Mouse (Mus musculus): ENCODE results near the gene Wfdc18. TPM values are rescaled to one million over a fixed set of nuclear protein-coding genes. Genes with fewer than 3 reads are reported as not detected.

Wfdc18 gene
- total RNA-seq, 2 experiments from 2014 or later, result 0.97 to 3.1 TPM

- DNase-seq (ENCODE audit: low spot score in 2 of 2), result no peak
- intact Hi-C loops (cut with DNase I), result no loop called here
Observed at GRCm38 (mm10) chr11:83740443-83740991, 31.7 kb downstream of the Wfdc18 start.

- intact Hi-C loops (cut with DNase I), result no loop called here
- DNase-seq (ENCODE audit: low spot score in 2 of 2), result no peak
Observed at GRCm38 (mm10) chr11:83741841-83742240, 33.0 kb downstream of the Wfdc18 start.

- intact Hi-C loops (cut with DNase I), result no loop called here
Observed at GRCm38 (mm10) chr11:83742731-83743355, 34.0 kb downstream of the Wfdc18 start.

GRCm38 (mm10) chr11:83743525-83743924 lies 34.7 kb downstream of the Wfdc18 start:
- no peak for DNase-seq (ENCODE audit: low spot score in 2 of 2)
- intact Hi-C loops (cut with DNase I), result no loop called here

More at GRCm38 (mm10) chr11:83742731-83743355, 34.0 kb downstream of the Wfdc18 start:
- DNase-seq (ENCODE audit: low spot score in 2 of 2), result no peak

- no peak for DNase-seq (ENCODE audit: low spot score in 2 of 2)
- intact Hi-C loops (cut with DNase I), result no loop called here
Observed at GRCm38 (mm10) chr11:83746152-83746551, 37.3 kb downstream of the Wfdc18 start.

- intact Hi-C loops (cut with DNase I), result no loop called here
- DNase-seq (ENCODE audit: low spot score in 2 of 2), result no peak
Observed at GRCm38 (mm10) chr11:83746681-83747080, 37.9 kb downstream of the Wfdc18 start, which contains the start of gene Wfdc21. Gene Wfdc21 (plus strand): TSS chr11:83746940.

GRCm38 (mm10) chr11:83747376-83748265 lies 38.8 kb downstream of the Wfdc18 start:
- DNase-seq (ENCODE audit: low spot score in 2 of 2), result no peak
- intact Hi-C loops (cut with DNase I), result no loop called here

DNA sequence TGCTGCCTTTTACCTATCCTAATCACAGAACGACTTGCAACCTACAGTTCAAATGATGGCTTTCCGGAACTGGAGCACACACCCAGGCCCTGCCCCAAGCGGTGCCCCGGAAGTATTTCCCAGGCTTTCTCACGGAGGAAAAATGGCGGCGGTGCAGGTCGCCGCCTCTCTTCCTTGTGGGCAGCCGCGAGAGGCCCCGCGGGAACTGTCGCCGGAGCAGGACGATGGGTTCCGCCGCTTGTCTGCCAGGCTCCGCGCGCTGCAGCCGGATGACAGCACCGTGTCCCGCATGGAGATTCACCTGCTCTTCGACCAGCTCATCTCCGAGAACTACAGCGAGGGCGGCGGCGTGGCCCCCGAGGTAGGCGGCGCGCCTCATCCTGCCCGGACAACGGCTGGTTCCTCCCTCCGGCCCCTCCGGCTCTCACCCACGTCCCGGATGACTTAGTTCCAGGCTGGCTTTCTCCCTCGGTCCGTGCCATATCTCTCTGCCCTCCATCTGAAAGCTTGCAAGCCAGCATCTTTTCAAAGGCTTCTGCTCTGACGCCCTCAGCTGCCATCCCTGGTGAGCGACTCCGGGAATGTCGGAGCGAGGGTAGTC lies 44.9 kb downstream of the Wfdc18 start, which contains the start of gene Heatr6:
Gene Heatr6 (plus strand): TSS at position 116 of the 601 bp plus-strand sequence.
- DNase-seq (ENCODE audit: low spot score in 2 of 2), result peak; percentile 90 to 94
- intact Hi-C loops (cut with DNase I), result no loop called here

DNA sequence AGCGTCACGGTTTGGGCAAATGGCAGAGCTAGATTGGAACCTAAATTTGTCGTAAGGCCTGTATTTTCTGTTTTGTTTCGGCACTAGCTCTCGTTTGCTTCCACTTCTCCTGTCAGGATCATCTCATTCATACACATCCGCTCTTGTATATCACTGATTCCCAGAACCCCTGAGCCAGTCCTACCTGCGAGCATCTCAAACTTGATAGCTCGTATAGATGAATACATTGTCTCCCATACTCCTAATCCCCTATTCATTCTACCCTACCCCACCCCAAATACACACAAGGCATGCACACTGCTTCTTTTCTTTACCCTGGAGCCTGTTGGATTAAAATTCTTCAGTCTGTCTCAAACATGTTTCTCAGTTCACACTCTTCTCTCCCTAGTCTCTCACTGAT lies 45.4 kb downstream of the Wfdc18 start:
- DNase-seq (ENCODE audit: low spot score in 2 of 2), result no peak
- intact Hi-C loops (cut with DNase I), result no loop called here

Other genes starting within 250 kb of the Wfdc18 start
- gene Mmp28, start 245.9 kb upstream of the Wfdc18 start, total RNA-seq (2021), result 1 to 10 TPM; 3.9 to 5.8 TPM
- 10 to 100 TPM; 52.0 to 62.1 TPM for gene Taf15, start 235.9 kb upstream of the Wfdc18 start, total RNA-seq (2021)
- not detected for gene Heatr9, start 186.8 kb upstream of the Wfdc18 start, total RNA-seq (2021)
- gene Ccl5, start 178.5 kb upstream of the Wfdc18 start, total RNA-seq (2021), result not detected
- gene Ccl9, start 130.4 kb upstream of the Wfdc18 start, total RNA-seq (2021), result 1 to 10 TPM; 3.6 to 4.0 TPM
- gene Ccl6, start 115.9 kb upstream of the Wfdc18 start, total RNA-seq (2021), result 1 to 10 TPM; 1.6 to 2.1 TPM
- not detected for gene Rpl9-ps1, start 63.4 kb upstream of the Wfdc18 start, total RNA-seq (2021)
- not detected for gene Ccl3, start 59.7 kb upstream of the Wfdc18 start, total RNA-seq (2021)
- gene Ccl4, start 46.4 kb upstream of the Wfdc18 start, total RNA-seq (2021), result not detected
- not detected for gene Wfdc17, start 5.0 kb upstream of the Wfdc18 start, total RNA-seq (2021)
- not detected for gene Wfdc21, start 37.9 kb downstream of the Wfdc18 start, total RNA-seq (2021)
- 10 to 100 TPM; 12.6 to 14.8 TPM for gene Heatr6, start 44.7 kb downstream of the Wfdc18 start, total RNA-seq (2021)
- under 1 TPM in 1 of 2 experiments, not detected in 1; 0.22 TPM for gene Hnf1b, start 141.0 kb downstream of the Wfdc18 start, total RNA-seq (2021)
- 10 to 100 TPM; 11.0 to 12.0 TPM for gene Ddx52, start 233.0 kb downstream of the Wfdc18 start, total RNA-seq (2021)

Measured in left cerebral cortex, postnatal 14 days (tissue).